Mouse (Mus musculus): ENCODE results near the gene Sdk1.

Sdk1 gene

GRCm38 (mm10) chr5:141768761-141769515, 527.6 kb downstream of the Sdk1 start:
- DNase-seq (ENCODE audit: low spot score in 2 of 2): no peak

GRCm38 (mm10) chr5:141771516-141771915, 530.2 kb downstream of the Sdk1 start:
- DNase-seq (ENCODE audit: low spot score in 2 of 2): no peak

- DNase-seq (ENCODE audit: low spot score in 2 of 2): no peak
Measured at GRCm38 (mm10) chr5:141778231-141778630, 536.9 kb downstream of the Sdk1 start.

- no peak for DNase-seq (ENCODE audit: low spot score in 2 of 2)
Measured at GRCm38 (mm10) chr5:141781142-141781541, 539.9 kb downstream of the Sdk1 start.

GRCm38 (mm10) chr5:141782330-141782729, 541.0 kb downstream of the Sdk1 start:
- no peak for DNase-seq (ENCODE audit: low spot score in 2 of 2)

GRCm38 (mm10) chr5:141783516-141783915, 542.2 kb downstream of the Sdk1 start:
- no peak for DNase-seq (ENCODE audit: low spot score in 2 of 2)

- DNase-seq (ENCODE audit: low spot score in 2 of 2): no peak
Measured at GRCm38 (mm10) chr5:141793926-141794325, 552.6 kb downstream of the Sdk1 start.

- DNase-seq (ENCODE audit: low spot score in 2 of 2): no peak
Measured at GRCm38 (mm10) chr5:141823823-141824330, 582.6 kb downstream of the Sdk1 start.

- DNase-seq (ENCODE audit: low spot score in 2 of 2): no peak
Measured at GRCm38 (mm10) chr5:141824739-141825379, 583.6 kb downstream of the Sdk1 start.

GRCm38 (mm10) chr5:141835566-141835965, 594.3 kb downstream of the Sdk1 start:
- no peak for DNase-seq (ENCODE audit: low spot score in 2 of 2)

- DNase-seq (ENCODE audit: low spot score in 2 of 2): no peak
Measured at GRCm38 (mm10) chr5:141836892-141837455, 595.7 kb downstream of the Sdk1 start.

GRCm38 (mm10) chr5:141844701-141845100, 603.4 kb downstream of the Sdk1 start:
- no peak for DNase-seq (ENCODE audit: low spot score in 2 of 2)

- no peak for DNase-seq (ENCODE audit: low spot score in 2 of 2)
Measured at GRCm38 (mm10) chr5:141847686-141848085, 606.4 kb downstream of the Sdk1 start.

GRCm38 (mm10) chr5:141852175-141852574, 610.9 kb downstream of the Sdk1 start:
- DNase-seq (ENCODE audit: low spot score in 2 of 2): no peak

GRCm38 (mm10) chr5:141856447-141856846, 615.2 kb downstream of the Sdk1 start:
- no peak for DNase-seq (ENCODE audit: low spot score in 2 of 2)

GRCm38 (mm10) chr5:141857781-141858180, 616.5 kb downstream of the Sdk1 start:
- DNase-seq (ENCODE audit: low spot score in 2 of 2): no peak

- DNase-seq (ENCODE audit: low spot score in 2 of 2): no peak
Measured at GRCm38 (mm10) chr5:141858406-141859160, 617.3 kb downstream of the Sdk1 start.

- no peak for DNase-seq (ENCODE audit: low spot score in 2 of 2)
Measured at GRCm38 (mm10) chr5:141866042-141866441, 624.8 kb downstream of the Sdk1 start.

- DNase-seq (ENCODE audit: low spot score in 2 of 2): no peak
Measured at GRCm38 (mm10) chr5:141873751-141874150, 632.5 kb downstream of the Sdk1 start.

GRCm38 (mm10) chr5:141880661-141881060, 639.4 kb downstream of the Sdk1 start:
- DNase-seq (ENCODE audit: low spot score in 2 of 2): no peak

- no peak for DNase-seq (ENCODE audit: low spot score in 2 of 2)
Measured at GRCm38 (mm10) chr5:141884111-141884647, 642.9 kb downstream of the Sdk1 start.

- no peak for DNase-seq (ENCODE audit: low spot score in 2 of 2)
Measured at GRCm38 (mm10) chr5:141886006-141886405, 644.7 kb downstream of the Sdk1 start.

All from spleen, postnatal 36 days (tissue).